Mouse (Mus musculus) MEL (cell line): ENCODE data around the gene Pcdh9. TPM values are rescaled to one million over a fixed set of nuclear protein-coding genes. Genes with fewer than 3 reads are reported as not detected.

Experiments used
- DNase-seq: peaks from one replicate; pipeline ENCODE4 v3.0.0; 2011; ENCODE audit warnings: low read depth, low spot score
- H3K27ac ChIP-seq: 2 replicates; pipeline ENCODE4 v1.5.1; 2012; ENCODE audit warnings: low read depth, mild to moderate bottlenecking, control low read depth, low read length, moderate library complexity; ENCODE audit not compliant: control insufficient read depth
- H3K27me3 ChIP-seq, 2 experiments: fragments of 150-350 bp in 1 of 2; sonication (generic) in 1 of 2; 2 replicates each; pipeline ENCODE4 v1.6.1; 2012; ENCODE audit warnings: low read length in 2 of 2, mild to moderate bottlenecking in 2 of 2, improper control_type of control experiment in 1 of 2, moderate library complexity in 1 of 2; ENCODE audit not compliant: insufficient read depth in 2 of 2, control insufficient read depth in 1 of 2
- H3K36me3 ChIP-seq, 2 experiments: 2 replicates each; pipeline ENCODE4 v1.6.1; 2012 to 2014; ENCODE audit warnings: low read length in 2 of 2, improper control_type of control experiment in 1 of 2, inconsistent platforms in 1 of 2, mild to moderate bottlenecking in 1 of 2; ENCODE audit not compliant: insufficient read depth in 2 of 2, control insufficient read depth in 1 of 2
- H3K4me1 ChIP-seq, 2 experiments: fragments of 150-350 bp in 1 of 2; sonication (generic) in 1 of 2; 2 replicates each; pipeline ENCODE4 v1.6.1; 2012; ENCODE audit warnings: low read length in 2 of 2, improper control_type of control experiment in 1 of 2, mild to moderate bottlenecking in 1 of 2; ENCODE audit not compliant: insufficient read depth in 2 of 2, control insufficient read depth in 1 of 2
- H3K4me3 ChIP-seq, 2 experiments: fragments of 150-350 bp in 1 of 2; sonication (generic) in 1 of 2; 2 replicates each; pipeline ENCODE4 v1.5.1; 2012; ENCODE audit warnings: low read depth in 2 of 2, low read length in 2 of 2, mild to moderate bottlenecking in 2 of 2, moderate library complexity in 2 of 2, control low read depth in 1 of 2, improper control_type of control experiment in 1 of 2; ENCODE audit not compliant: control insufficient read depth in 1 of 2, insufficient read depth in 1 of 2
- H3K79me2 ChIP-seq: 2 replicates; pipeline ENCODE4 v1.6.1; 2012; ENCODE audit warnings: mild to moderate bottlenecking, low read length, moderate library complexity; ENCODE audit not compliant: control insufficient read depth, poor library complexity, insufficient read depth
- H3K9ac ChIP-seq: 2 replicates; pipeline ENCODE4 v1.6.1; 2012; ENCODE audit warnings: low read depth, mild to moderate bottlenecking, control low read depth, low read length, moderate library complexity; ENCODE audit not compliant: control insufficient read depth, poor library complexity, severe bottlenecking
- H3K9me3 ChIP-seq: fragments of 150-350 bp; sonication (generic); replicated peaks from 2 replicates; pipeline ENCODE4 v1.6.1; 2012; ENCODE audit warnings: mild to moderate bottlenecking, low read length, improper control_type of control experiment, moderate library complexity; ENCODE audit not compliant: insufficient read depth
- E2F4 ChIP-seq: IDR thresholded peaks from 2 replicates; pipeline ENCODE4 v1.6.1; 2011; ENCODE audit warnings: low read depth, low read length, improper control_type of control experiment, borderline replicate concordance
- ELF1 ChIP-seq: IDR thresholded peaks from 2 replicates; pipeline ENCODE4 v1.6.1; 2014; ENCODE audit warnings: low read depth, mild to moderate bottlenecking, inconsistent platforms, low read length, improper control_type of control experiment, moderate library complexity
- ETS1 ChIP-seq: IDR thresholded peaks from 2 replicates; pipeline ENCODE4 v1.6.1; 2012; ENCODE audit warnings: low read depth, mild to moderate bottlenecking, inconsistent platforms, low read length, improper control_type of control experiment, moderate library complexity
- GABPA ChIP-seq: IDR thresholded peaks from 2 replicates; pipeline ENCODE4 v1.6.1; 2012; ENCODE audit warnings: low read depth, mild to moderate bottlenecking, inconsistent platforms, low read length, improper control_type of control experiment, moderate library complexity
- HCFC1 ChIP-seq: IDR thresholded peaks from 2 replicates; pipeline ENCODE4 v1.6.1; 2012; ENCODE audit warnings: low read depth, mild to moderate bottlenecking, inconsistent platforms, low read length, improper control_type of control experiment, moderate library complexity
- KAT2A ChIP-seq: conservative IDR thresholded peaks from 2 replicates; pipeline ENCODE4 v1.6.1; 2012; ENCODE audit warnings: low read depth, low read length, improper control_type of control experiment, inconsistent platforms
- MYB ChIP-seq: IDR thresholded peaks from 2 replicates; pipeline ENCODE4 v1.6.1; 2011; ENCODE audit warnings: mild to moderate bottlenecking, low read depth, low read length, improper control_type of control experiment
- NRF1 ChIP-seq: IDR thresholded peaks from 2 replicates; pipeline ENCODE4 v1.6.1; 2014; ENCODE audit warnings: low read depth, mild to moderate bottlenecking, inconsistent platforms, low read length, improper control_type of control experiment, moderate library complexity; ENCODE audit not compliant: poor library complexity, insufficient read depth, severe bottlenecking
- POLR2A ChIP-seq, 2 experiments: IDR thresholded peaks; 2 replicates each; pipeline ENCODE4 v1.6.1; 2011 to 2012; ENCODE audit warnings: low read length in 2 of 2, mild to moderate bottlenecking in 2 of 2, control low read depth in 1 of 2, improper control_type of control experiment in 1 of 2, low read depth in 1 of 2, moderate library complexity in 1 of 2; ENCODE audit not compliant: control insufficient read depth in 1 of 2, insufficient read depth in 1 of 2, poor library complexity in 1 of 2
- POLR2AphosphoS2 ChIP-seq: IDR thresholded peaks from 2 replicates; pipeline ENCODE4 v1.6.1; 2011; ENCODE audit warnings: low read length, improper control_type of control experiment
- POLR2AphosphoS5 ChIP-seq: IDR thresholded peaks from 2 replicates; pipeline ENCODE4 v1.6.1; 2012; ENCODE audit warnings: low read depth, borderline replicate concordance, mild to moderate bottlenecking, inconsistent platforms, low read length, moderate library complexity, mixed read lengths
- SMC3 ChIP-seq: IDR thresholded peaks from 2 replicates; pipeline ENCODE4 v1.6.1; 2011; ENCODE audit warnings: low read depth, low read length, improper control_type of control experiment
- TAL1 ChIP-seq: IDR thresholded peaks from 2 replicates; pipeline ENCODE4 v1.6.1; 2012; ENCODE audit warnings: mild to moderate bottlenecking, inconsistent platforms, low read length, moderate library complexity, mixed read lengths
- TBP ChIP-seq: IDR thresholded peaks from 2 replicates; pipeline ENCODE4 v1.8.0; 2011; ENCODE audit warnings: low read depth, low read length, improper control_type of control experiment
- TCF12 ChIP-seq: IDR thresholded peaks from 2 replicates; pipeline ENCODE4 v1.6.1; 2014; ENCODE audit warnings: low read depth, mild to moderate bottlenecking, inconsistent platforms, low read length, improper control_type of control experiment, moderate library complexity
- USF1 ChIP-seq: IDR thresholded peaks from 2 replicates; pipeline ENCODE4 v1.6.1; 2014; ENCODE audit warnings: low read depth, mild to moderate bottlenecking, inconsistent platforms, low read length, improper control_type of control experiment, moderate library complexity
- USF2 ChIP-seq, 2 experiments: IDR thresholded peaks; 2 replicates each; pipeline ENCODE4 v1.6.1; 2011 to 2012; ENCODE audit warnings: improper control_type of control experiment in 2 of 2, low read length in 2 of 2, borderline replicate concordance in 1 of 2, inconsistent platforms in 1 of 2, low read depth in 1 of 2, mild to moderate bottlenecking in 1 of 2; ENCODE audit not compliant: insufficient read depth in 1 of 2
- ZC3H11A ChIP-seq: IDR thresholded peaks from 2 replicates; pipeline ENCODE4 v1.6.1; 2012; ENCODE audit warnings: low read depth, mild to moderate bottlenecking, inconsistent platforms, low read length, improper control_type of control experiment
- ZMIZ1 ChIP-seq: IDR thresholded peaks from 2 replicates; pipeline ENCODE4 v1.6.1; 2012; ENCODE audit warnings: low read depth, mild to moderate bottlenecking, inconsistent platforms, low read length, improper control_type of control experiment, moderate library complexity
- ZNF384 ChIP-seq: IDR thresholded peaks from 2 replicates; pipeline ENCODE4 v1.6.1; 2012; ENCODE audit warnings: low read depth, mild to moderate bottlenecking, inconsistent platforms, low read length, improper control_type of control experiment
- polyA plus RNA-seq, 2 experiments: library from polyadenylated mRNA; stranded (reverse) in 1 of 2; unstranded in 1 of 2; fragments of >175 nt in 1 of 2; fragments of >200 nt in 1 of 2; gene quantifications; 2 replicates each; pipeline versions ENCODE4 v1.2.1 to v1.2.4; 2012; ENCODE audit warnings: low replicate concordance in 2 of 2, low read depth in 1 of 2; ENCODE audit not compliant: insufficient read length in 2 of 2, insufficient read depth in 1 of 2, missing spikeins in 1 of 2
- total RNA-seq: library from RNA; depleted of rRNA; stranded (reverse); fragments of 300-350 nt; gene quantifications from 2 replicates; pipeline ENCODE4 v1.2.3, GENCODE M21; 2012

Pcdh9 gene
- total and polyA plus RNA-seq, 3 experiments: not detected

DNA sequence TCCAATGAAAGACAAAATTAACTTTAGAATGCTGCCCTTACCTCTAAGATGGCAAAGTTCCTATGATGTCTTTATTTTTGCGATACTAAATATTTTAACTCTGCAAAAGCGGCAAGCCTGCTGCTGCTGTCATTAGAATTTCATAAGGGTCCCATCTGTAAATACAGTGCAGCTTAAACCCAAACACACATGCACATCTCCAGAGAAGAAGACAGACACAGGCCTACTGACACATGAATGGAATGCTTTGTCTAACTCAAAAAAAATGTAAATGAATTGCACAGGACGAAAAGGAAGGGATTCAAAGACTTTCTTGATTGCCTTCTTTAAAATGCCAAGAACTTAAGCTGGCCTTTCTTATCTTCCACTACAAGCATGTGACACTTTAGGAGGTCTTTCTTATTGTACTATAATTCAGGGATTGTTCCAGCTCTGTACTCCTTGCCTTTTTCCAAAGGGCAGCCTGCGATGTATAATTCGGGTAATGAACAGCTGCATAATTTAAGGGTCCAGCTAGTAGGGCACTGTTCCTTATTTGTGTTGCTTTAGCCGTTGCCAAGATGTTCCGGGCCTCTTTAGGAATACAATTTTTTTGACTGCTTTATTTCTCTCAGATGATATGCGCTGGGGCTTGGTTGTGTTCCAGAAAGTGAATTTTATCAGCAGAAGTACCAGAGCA lies 823.6 kb downstream of the Pcdh9 start:
- no peak overlapping the region for H3K9ac ChIP-seq
- H3K79me2 ChIP-seq: no peaks in the 10 kb centered on the region
- no peaks in the 10 kb centered on the region for H3K27me3 ChIP-seq
- no peaks in the 10 kb centered on the region for H3K4me1 ChIP-seq
- no peak overlapping the region for H3K27ac ChIP-seq
- no peak for TF ChIP-seq TAL1
- TF ChIP-seq TBP: no peak
- no peak for TF ChIP-seq ZNF384
- TF ChIP-seq E2F4: no peak
- no peak for TF ChIP-seq NRF1
- TF ChIP-seq POLR2A (IDR thresholded peaks at IDR 0.05; ENCODE audit: control insufficient read depth in 1 of 2, insufficient read depth in 1 of 2, low read depth in 1 of 2, low read length in 2 of 2, poor library complexity in 1 of 2): no peak
- no peaks in the 10 kb centered on the region for H3K9me3 ChIP-seq
- H3K36me3 ChIP-seq: no peaks in the 10 kb centered on the region
- no peak for DNase-seq
- no peak overlapping the region for H3K4me3 ChIP-seq

DNA sequence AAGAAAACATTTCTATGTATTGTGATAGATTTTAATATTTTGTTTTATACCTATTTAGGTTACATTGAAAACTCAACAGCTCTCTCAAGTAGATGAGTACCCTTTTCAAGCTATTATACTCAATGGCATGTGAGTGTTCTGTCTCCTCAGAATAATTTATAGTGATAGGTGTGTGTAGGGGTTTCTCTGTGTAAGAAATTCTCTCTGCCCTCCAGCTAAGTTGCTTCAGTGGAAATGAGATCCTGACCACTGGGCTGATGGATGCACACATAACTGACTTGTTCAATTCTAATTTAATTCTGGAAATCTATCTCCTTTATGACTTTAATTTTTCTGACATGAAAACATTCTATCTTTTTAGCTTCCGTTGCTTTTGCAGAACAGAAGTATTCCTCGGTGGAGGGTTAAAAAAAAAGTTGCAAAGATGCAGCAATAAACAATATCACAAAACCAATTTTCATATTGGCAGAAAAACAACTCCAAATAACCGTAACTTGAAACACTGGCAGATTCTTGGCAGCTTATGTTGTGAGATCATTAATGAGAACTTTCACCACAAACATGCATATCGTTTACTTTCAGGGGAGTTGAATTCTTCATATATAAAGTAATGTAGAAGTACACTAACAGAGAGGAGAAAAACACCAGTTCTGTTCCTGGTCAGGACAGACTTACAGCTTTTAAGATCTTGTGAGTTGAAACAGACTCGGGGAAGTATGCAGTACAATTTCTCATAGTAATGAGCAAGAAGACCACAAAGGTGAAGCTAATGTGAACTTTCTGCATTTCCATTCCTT lies 828.5 kb downstream of the Pcdh9 start:
- H3K9me3 ChIP-seq: no peaks in the 10 kb centered on the region
- H3K79me2 ChIP-seq: no peaks in the 10 kb centered on the region
- H3K27ac ChIP-seq: no peak overlapping the region
- H3K36me3 ChIP-seq: no peaks in the 10 kb centered on the region
- H3K27me3 ChIP-seq: no peaks in the 10 kb centered on the region
- no peaks in the 10 kb centered on the region for H3K4me1 ChIP-seq
- no peak overlapping the region for H3K9ac ChIP-seq
- peak; percentile 18 for DNase-seq
- H3K4me3 ChIP-seq: no peak overlapping the region
- TF ChIP-seq POLR2AphosphoS2 (no peak), USF1 (no peak), NRF1 (no peak), TCF12 (no peak), KAT2A (no peak), E2F4 (no peak), GABPA (no peak), ZNF384 (no peak)

DNA sequence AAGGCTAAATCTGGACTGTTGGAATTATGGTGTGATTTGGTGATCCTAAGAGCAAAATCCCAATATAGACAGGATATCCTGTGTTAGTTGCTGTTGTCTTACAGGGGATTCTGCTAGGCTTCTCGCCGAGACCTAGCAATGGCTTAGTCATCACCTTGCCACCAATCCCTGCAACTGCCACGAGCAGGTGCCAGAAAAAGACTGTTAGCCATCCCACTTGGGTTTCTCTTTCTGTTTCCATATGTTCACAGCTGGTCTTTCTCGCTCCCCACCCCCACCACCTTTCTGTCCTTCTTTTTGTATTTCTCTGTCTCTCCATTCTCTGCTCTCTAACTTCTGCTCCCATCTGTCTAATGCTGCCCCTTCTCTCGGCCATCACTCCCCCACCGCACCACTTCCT lies 831.7 kb downstream of the Pcdh9 start:
- H3K36me3 ChIP-seq: no peaks in the 10 kb centered on the region
- DNase-seq: no peak
- no peaks in the 10 kb centered on the region for H3K27me3 ChIP-seq

More for the DNA sequence above, 831.7 kb downstream of the Pcdh9 start:
- Histone ChIP-seq H3K79me2 (no peaks in the 10 kb centered on the region), H3K4me1 (no peaks in the 10 kb centered on the region), H3K4me3 (no peak overlapping the region), H3K27ac (no peak overlapping the region), H3K9ac (no peak overlapping the region), H3K9me3 (no peaks in the 10 kb centered on the region)
- TF ChIP-seq USF2 (IDR thresholded peaks at IDR 0.05; ENCODE audit: borderline replicate concordance in 1 of 2, insufficient read depth in 1 of 2, low read depth in 1 of 2, low read length in 2 of 2) (no peak), TCF12 (no peak), POLR2AphosphoS2 (no peak), MYB (no peak), HCFC1 (no peak), KAT2A (no peak), ETS1 (no peak), E2F4 (no peak), TAL1 (no peak), ZC3H11A (no peak), SMC3 (no peak), ZNF384 (no peak), ZMIZ1 (no peak), ELF1 (no peak), POLR2AphosphoS5 (no peak)
